Mouse (Mus musculus) brain, embryonic 14.5 days (tissue): ENCODE data around the gene Asb14.
"Not testable (repeated sequence)": the region's sequence is repeated elsewhere in the genome, so short reads cannot be mapped to it uniquely, and the experiment has no call there.

Experiments used
- CTCF ChIP-seq: fragments of 200-500 bp; IDR thresholded peaks from 2 replicates; pipeline ENCODE4 v1.5.1; 2012; ENCODE audit warnings: inconsistent platforms, mild to moderate bottlenecking, moderate library complexity, borderline replicate concordance; ENCODE audit not compliant: insufficient read depth, insufficient read length; ENCODE audit errors: extremely low read depth
- POLR2A ChIP-seq: fragments of 200-500 bp; IDR thresholded peaks from 2 replicates; pipeline ENCODE4 v1.6.1; 2012; ENCODE audit warnings: mild to moderate bottlenecking, inconsistent platforms, borderline replicate concordance; ENCODE audit not compliant: poor library complexity, insufficient read depth, insufficient read length, severe bottlenecking; ENCODE audit errors: extremely low read depth

DNA sequence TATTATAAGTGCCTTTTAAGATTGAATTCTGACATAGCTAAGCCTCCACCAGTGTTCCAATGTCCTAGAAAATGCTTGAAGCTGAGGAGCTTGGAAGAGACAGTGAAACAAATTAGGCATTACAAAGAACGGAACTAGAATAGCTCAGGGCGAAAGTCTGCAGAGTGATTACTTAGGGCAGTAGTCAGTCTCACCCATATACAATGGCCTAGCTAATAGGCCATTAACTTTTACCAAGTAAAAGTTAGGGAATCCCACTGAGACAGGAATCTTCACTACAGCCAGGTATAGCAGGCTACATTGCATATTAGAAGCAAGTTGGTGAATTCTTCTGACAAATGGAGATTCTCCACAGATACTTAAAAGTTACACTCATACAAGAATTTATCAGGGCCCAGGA is 61.8 kb downstream of the Asb14 start:
- not testable (repeated sequence) for TF ChIP-seq CTCF, POLR2A
